Mouse (Mus musculus) cerebellum, postnatal 10 days (tissue): ENCODE measurements around the gene Slc16a9.
A peak's percentile ranks its signal among the peaks of the same experiment; 100 is the strongest.

Source experiments
- DNase-seq, 2 experiments: peaks; one replicate each; pipeline ENCODE4 v3.0.0; 2021; ENCODE audit warnings: mixed read lengths in 2 of 2

Slc16a9 gene

GRCm38 (mm10) chr10:70303203-70303602, 58.3 kb downstream of the Slc16a9 start:
- DNase-seq: peak in 1 of 2 experiments; percentile 50

GRCm38 (mm10) chr10:70305683-70306082, 60.8 kb downstream of the Slc16a9 start:
- no peak for DNase-seq

- no peak for DNase-seq
These were observed 64.5 kb downstream of the Slc16a9 start for GRCm38 (mm10) chr10:70309416-70309815.

GRCm38 (mm10) chr10:70310646-70311045, 65.7 kb downstream of the Slc16a9 start:
- DNase-seq: no peak

- DNase-seq: no peak
These were observed 71.0 kb downstream of the Slc16a9 start for GRCm38 (mm10) chr10:70315895-70316294.

- DNase-seq: no peak
These were observed 72.0 kb downstream of the Slc16a9 start for GRCm38 (mm10) chr10:70316856-70317255.

GRCm38 (mm10) chr10:70317394-70317965, 72.6 kb downstream of the Slc16a9 start:
- no peak for DNase-seq

- peak; percentile 81 to 93 for DNase-seq
These were observed 73.7 kb downstream of the Slc16a9 start for GRCm38 (mm10) chr10:70318630-70319029.

- DNase-seq: no peak
These were observed 80.6 kb downstream of the Slc16a9 start for GRCm38 (mm10) chr10:70325518-70325917.

GRCm38 (mm10) chr10:70327331-70327730, 82.4 kb downstream of the Slc16a9 start:
- peak; percentile 33 to 60 for DNase-seq

GRCm38 (mm10) chr10:70328139-70328538, 83.2 kb downstream of the Slc16a9 start:
- DNase-seq: peak; percentile 42 to 50
